Mouse (Mus musculus) neural tube, embryonic 15.5 days (tissue): ENCODE measurements around the gene Polr3h. TPM values are rescaled to one million over a fixed set of nuclear protein-coding genes. Genes with fewer than 3 reads are reported as not detected.

Experiments
- ATAC-seq: fragments of 200-750 bp; cut with Nextera tagmentation; 2 replicates; pipeline ENCODE4 v1.8.0; 2017; ENCODE audit warnings: mild to moderate bottlenecking, moderate TSS enrichment, moderate library complexity; ENCODE audit not compliant: low FRiP score
- H3K27ac ChIP-seq: fragments of 300-500 bp; sonication (generic); replicated peaks from 2 replicates; pipeline ENCODE4 v1.5.1; 2015; ENCODE audit warnings: mild to moderate bottlenecking, inconsistent platforms
- H3K27me3 ChIP-seq: fragments of 300-500 bp; sonication (generic); replicated peaks from 2 replicates; pipeline ENCODE4 v1.6.1; 2015; ENCODE audit warnings: inconsistent platforms
- H3K36me3 ChIP-seq: fragments of 300-500 bp; sonication (generic); 2 replicates; pipeline ENCODE4 v1.6.1; 2015; ENCODE audit warnings: inconsistent platforms
- H3K4me1 ChIP-seq: fragments of 300-500 bp; sonication (generic); 2 replicates; pipeline ENCODE4 v1.6.1; 2015; ENCODE audit warnings: inconsistent platforms
- H3K4me2 ChIP-seq: fragments of 300-500 bp; sonication (generic); 2 replicates; pipeline ENCODE4 v1.6.1; 2015; ENCODE audit warnings: inconsistent platforms, mild to moderate bottlenecking, moderate library complexity
- H3K4me3 ChIP-seq: fragments of 300-500 bp; sonication (generic); replicated peaks from 2 replicates; pipeline ENCODE4 v1.5.1; 2015; ENCODE audit warnings: mild to moderate bottlenecking, inconsistent platforms
- H3K9ac ChIP-seq: fragments of 300-500 bp; sonication (generic); replicated peaks from 2 replicates; pipeline ENCODE4 v1.6.1; 2015; ENCODE audit warnings: mild to moderate bottlenecking, inconsistent platforms
- H3K9me3 ChIP-seq: fragments of 300-500 bp; sonication (generic); replicated peaks from 2 replicates; pipeline ENCODE4 v1.6.1; 2016; ENCODE audit warnings: inconsistent platforms
- WGBS: fragments of 180-500 bp; shearing (Covaris S2); methylation state at CpG from one replicate; pipeline ENCODE4 v1.1.7; 2015; ENCODE audit warnings: mixed read lengths; 5-methylcytosine and 5-hydroxymethylcytosine counted together
- polyA plus RNA-seq: library from polyadenylated mRNA; unstranded; fragments of >200 nt; fragmentation: Nextera tagmentation; extraction: Ambion mirVana; gene quantifications from 2 replicates; pipeline ENCODE4 v1.2.1, GENCODE M21; 2015

Gene Polr3h
- polyA plus RNA-seq, 1 experiment from 2014 or later, result 93.2 TPM

DNA sequence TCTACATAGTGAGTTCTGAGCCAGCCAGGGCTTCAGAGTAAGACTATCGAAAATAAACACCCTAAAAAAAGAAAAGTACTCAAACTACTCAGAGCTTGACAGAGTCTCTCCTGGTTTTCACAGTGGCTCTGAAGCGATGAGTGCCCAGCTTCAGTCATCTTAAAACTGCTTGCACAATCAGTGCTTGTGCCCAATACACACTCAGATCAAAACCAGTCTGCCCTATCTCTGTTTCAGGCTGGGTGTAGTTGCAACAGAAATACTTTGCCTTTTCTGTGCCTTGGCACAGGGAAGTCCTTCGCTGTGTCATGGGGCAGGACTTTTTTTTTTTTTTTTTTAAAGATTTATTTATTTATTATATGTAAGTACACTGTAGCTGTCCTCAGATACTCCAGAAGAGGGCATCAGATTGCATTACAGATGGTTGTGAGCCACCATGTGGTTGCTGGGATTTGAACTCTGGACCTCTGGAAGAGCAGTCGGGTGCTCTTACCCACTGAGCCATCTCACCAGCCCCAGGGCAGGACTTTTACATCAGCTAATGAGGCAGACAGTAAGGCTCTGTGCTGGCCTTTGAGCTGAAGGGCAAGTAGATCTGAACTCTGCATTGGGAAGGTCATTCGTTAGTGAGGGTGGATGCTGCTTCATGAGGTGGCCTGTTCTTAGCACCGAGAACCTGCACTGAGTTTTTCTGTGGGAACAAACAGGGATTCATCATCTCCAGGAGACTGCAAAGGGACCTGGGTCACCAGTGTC is 39.1 kb downstream of the Polr3h start:
- peaks cover 4% of the 10 kb centered on the region for H3K4me1 ChIP-seq
- H3K4me3 ChIP-seq, result no peak overlapping the region
- H3K36me3 ChIP-seq, result peaks cover 29% of the 10 kb centered on the region
- no peak for ATAC-seq
- no peaks in the 10 kb centered on the region for H3K27me3 ChIP-seq
- no peaks in the 10 kb centered on the region for H3K9me3 ChIP-seq
- H3K27ac ChIP-seq, result no peak overlapping the region
- no peak overlapping the region for H3K4me2 ChIP-seq
- WGBS, result 90% methylated on average over 6 of the region's 6 CpGs
- H3K9ac ChIP-seq, result no peak overlapping the region

DNA sequence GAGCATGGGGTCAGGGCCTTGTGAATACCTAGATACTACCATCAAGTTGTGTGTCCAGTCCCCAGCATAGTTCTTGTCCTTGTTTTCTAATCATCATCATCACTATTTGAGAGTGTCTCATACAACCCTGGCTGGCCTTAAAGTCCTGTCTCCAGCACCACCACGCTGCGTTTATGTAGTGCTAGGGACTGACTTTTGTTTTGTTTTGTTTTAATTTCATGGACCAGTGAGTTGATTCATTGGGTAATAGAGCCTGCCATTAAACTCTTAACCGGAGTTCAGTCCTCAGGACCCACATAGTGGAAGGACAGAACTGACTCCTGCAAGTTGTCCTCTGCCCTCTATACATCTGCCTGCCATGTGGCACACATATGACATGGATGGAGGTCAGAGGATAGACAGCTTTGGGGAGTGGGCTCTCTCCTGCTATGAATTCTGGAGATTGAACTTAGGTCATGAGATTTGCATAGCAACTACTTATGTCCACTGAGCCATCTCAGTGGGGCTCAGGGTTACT is 40.6 kb downstream of the Polr3h start:
- peaks cover 14% of the 10 kb centered on the region for H3K4me1 ChIP-seq
- no peak overlapping the region for H3K4me2 ChIP-seq
- WGBS, result 51% methylated on average over 3 of the region's 3 CpGs
- no peaks in the 10 kb centered on the region for H3K27me3 ChIP-seq
- ATAC-seq, result no peak
- no peak overlapping the region for H3K27ac ChIP-seq
- H3K4me3 ChIP-seq, result no peak overlapping the region
- peaks cover 17% of the 10 kb centered on the region for H3K36me3 ChIP-seq
- no peak overlapping the region for H3K9ac ChIP-seq
- no peaks in the 10 kb centered on the region for H3K9me3 ChIP-seq

DNA sequence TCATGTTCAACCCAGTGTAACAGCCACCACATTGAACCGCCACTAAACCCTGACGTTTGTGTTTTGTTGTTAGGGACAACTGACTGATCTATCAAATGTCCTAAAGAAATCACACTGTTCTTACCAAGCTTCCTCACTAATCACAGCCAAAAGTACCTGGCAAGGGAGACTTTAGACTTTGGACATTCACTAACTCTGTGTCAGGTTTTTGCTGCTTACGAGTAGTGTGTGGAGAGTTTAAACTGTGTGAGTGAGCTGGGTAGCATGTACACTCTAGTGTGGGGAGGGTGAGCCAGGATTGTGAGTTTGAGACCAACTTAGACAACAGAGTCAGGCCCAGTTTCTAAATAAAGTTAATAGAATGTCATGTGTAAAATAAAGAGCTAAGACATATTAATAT is 43.7 kb downstream of the Polr3h start:
- H3K27ac ChIP-seq, result no peak overlapping the region
- peaks cover 34% of the 10 kb centered on the region for H3K4me1 ChIP-seq
- H3K9ac ChIP-seq, result no peak overlapping the region
- H3K27me3 ChIP-seq, result no peaks in the 10 kb centered on the region
- WGBS, result 89% methylated on average over 3 of the region's 3 CpGs
- no peak overlapping the region for H3K4me2 ChIP-seq
- H3K36me3 ChIP-seq, result no peaks in the 10 kb centered on the region
- H3K9me3 ChIP-seq, result no peaks in the 10 kb centered on the region
- H3K4me3 ChIP-seq, result no peak overlapping the region
- no peak for ATAC-seq

DNA sequence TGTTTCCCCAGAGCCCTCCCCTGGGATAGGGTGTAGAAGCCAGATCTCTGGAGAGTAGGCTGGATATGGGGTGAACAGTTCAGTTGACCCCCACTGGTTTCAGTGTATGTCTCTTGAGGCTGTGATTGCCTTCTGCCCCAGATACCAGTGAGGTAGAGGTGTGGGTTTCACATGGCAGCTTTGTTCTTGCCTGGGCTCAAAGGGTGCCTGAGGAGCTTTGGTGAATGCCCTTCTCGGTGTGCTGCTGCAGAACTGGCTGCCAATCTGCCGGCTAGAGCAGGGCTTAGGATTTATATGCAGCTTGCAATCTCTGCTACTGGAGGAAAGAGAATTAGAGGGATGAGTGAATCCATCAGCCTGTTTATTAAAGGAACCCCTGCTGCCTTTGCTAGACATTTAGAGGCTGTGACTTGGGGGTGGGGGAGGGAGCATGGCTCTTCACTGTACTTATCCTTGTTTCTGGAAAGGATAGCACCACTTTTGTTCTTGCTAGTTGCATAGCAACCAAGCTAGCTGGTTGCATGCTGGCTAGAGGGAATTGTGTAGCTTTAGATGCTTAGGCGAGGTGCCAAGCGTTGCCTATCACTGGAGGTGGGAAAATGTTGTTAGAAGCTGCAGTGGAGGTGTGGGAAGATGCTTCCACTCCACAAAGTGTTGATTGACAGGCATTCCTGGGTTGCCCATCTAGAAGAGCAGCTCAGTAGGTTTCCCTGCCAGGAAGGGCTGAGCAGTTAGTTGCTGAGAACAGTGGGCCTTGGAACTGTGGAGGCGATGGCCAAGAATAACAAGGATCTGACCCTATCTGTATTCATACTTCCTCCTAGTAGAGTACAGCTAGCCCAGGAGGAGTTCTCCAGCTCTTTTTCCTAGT is 46.3 kb downstream of the Polr3h start:
- peak overlapping the region; percentile 38 for H3K4me2 ChIP-seq
- peak overlapping the region; percentile 85 for H3K27ac ChIP-seq
- 26% methylated on average over 5 of the region's 5 CpGs for WGBS
- peak overlapping the region; percentile 14; the same call in 1 of the 2 replicates for H3K9ac ChIP-seq
- H3K9me3 ChIP-seq, result no peaks in the 10 kb centered on the region
- H3K4me1 ChIP-seq, result peaks cover 36% of the 10 kb centered on the region
- H3K36me3 ChIP-seq, result no peaks in the 10 kb centered on the region
- H3K27me3 ChIP-seq, result no peaks in the 10 kb centered on the region
- ATAC-seq, result peak; percentile 93
- H3K4me3 ChIP-seq, result no peak overlapping the region

DNA sequence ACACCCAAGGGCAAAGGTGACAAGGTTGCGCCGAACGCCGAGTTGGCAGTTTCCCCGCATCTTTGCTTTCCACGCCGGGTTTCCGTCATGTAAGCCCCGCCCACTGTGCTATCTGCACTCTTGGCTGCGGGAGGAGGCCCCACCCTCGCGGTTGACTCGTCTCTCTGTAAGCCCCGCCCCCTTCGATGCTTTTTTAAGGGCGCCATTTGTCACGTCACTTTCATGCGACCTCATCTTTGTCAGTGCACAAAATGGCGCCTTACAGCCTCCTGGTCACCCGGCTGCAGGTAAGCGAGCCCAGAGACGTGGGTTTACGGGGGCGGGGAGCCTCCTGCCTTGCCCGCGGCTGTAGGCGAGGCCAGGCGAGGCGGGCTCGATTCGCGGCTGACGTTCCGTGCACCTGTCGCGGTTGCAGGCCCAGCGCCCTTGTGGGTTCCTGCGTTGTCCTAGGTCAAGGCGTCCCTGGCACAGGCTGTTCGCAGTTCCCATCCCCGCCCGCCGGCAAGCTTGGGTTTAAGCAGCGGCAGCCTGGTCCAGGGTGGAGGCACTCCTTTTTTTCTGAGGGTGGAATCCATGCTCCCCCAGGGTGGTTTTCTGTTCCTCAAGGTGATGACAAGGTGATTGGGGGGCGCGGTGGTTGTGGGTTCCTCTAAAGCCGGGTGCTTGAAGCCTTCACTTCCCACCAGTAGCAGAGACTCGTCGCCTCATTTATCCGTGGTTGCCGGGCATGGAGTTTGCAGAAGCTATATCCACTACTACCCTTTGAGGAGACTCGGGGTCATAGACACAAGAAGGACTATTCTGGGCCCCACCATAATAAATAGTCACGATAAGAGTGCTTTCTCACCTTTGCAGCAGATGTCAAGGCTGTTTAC is 53.5 kb downstream of the Polr3h start, which contains the start of gene Aco2:
TSS of gene Aco2 (plus strand) at position 48 of the 875 bp plus-strand sequence.
- H3K4me3 ChIP-seq, result peak within 1 kb of the TSS; percentile 89
- ATAC-seq, result peak; percentile 89
- no peaks in the 10 kb centered on the region for H3K9me3 ChIP-seq
- H3K4me1 ChIP-seq, result peaks cover 27% of the 10 kb centered on the region
- H3K27ac ChIP-seq, result peak within 1 kb of the TSS; percentile 99
- H3K36me3 ChIP-seq, result peaks cover 31% of the 10 kb centered on the region
- no peaks in the 10 kb centered on the region for H3K27me3 ChIP-seq
- peak within 1 kb of the TSS; percentile 83 for H3K4me2 ChIP-seq
- H3K9ac ChIP-seq, result peak within 1 kb of the TSS; percentile 95
- 1% methylated on average over 53 of the region's 53 CpGs for WGBS

DNA sequence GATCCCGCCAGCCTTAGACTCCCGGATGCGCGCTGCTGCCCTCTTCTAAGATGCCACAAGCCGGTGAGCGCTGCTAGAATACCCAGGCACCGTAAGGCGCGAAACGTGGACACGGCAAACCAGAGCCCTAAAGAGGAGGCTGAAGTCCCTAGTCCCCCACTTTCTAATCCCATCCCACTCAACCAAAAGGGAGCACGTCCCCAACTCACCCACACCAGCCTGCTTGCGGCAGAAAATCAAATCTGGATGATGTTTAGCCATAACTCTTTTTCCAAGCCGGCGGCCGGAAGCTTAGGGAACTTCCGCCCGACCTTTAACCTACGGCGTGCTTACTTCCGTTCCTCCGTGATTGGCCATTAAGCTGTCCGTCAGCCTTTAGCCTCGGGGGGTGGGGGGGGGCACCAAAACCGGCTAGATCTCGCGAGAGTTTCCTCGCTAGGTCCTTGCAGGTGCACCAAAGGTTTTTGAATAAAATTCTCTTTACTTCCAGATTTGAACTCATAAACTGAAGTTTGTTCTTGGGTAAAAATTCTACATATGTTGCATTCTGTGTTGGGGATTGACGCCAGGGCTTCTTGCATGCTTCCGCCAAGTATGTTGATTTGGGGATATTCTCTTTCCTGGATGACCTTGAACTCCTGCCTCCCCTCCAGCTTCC is 54.3 kb downstream of the Polr3h start, which contains the start of gene Phf5a:
TSS of gene Phf5a (minus strand) at position 308 of the 658 bp plus-strand sequence.
- peak within 1 kb of the TSS; percentile 83 for H3K4me2 ChIP-seq
- peak within 1 kb of the TSS; percentile 99 for H3K27ac ChIP-seq
- peaks cover 39% of the 10 kb centered on the region for H3K36me3 ChIP-seq
- peak within 1 kb of the TSS; percentile 89 for H3K4me3 ChIP-seq
- peak; percentile 91 for ATAC-seq
- WGBS, result under 1% methylated on average over 30 of the region's 30 CpGs
- H3K27me3 ChIP-seq, result no peaks in the 10 kb centered on the region
- H3K9me3 ChIP-seq, result no peaks in the 10 kb centered on the region
- H3K9ac ChIP-seq, result peak within 1 kb of the TSS; percentile 95
- H3K4me1 ChIP-seq, result peaks cover 27% of the 10 kb centered on the region

DNA sequence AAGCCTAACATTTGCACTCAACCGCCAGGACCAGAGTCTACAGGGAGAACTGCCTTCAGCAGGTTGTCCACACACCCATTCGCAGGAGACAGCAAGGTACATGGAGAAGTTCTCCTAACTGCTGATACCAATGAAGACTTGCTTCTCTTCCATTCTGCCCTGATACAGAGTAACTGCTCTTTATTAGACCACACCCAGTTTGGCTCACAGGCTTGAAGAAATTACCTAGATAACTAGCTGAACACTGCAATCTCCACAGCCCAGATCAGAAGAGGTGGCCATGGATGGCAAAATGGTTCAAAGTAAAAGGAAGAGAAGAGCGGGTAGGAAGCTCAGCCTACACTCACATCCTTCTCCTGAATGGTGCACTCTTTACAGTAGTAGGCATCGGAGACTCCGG is 56.1 kb downstream of the Polr3h start:
- no peaks in the 10 kb centered on the region for H3K27me3 ChIP-seq
- H3K36me3 ChIP-seq, result peaks cover 56% of the 10 kb centered on the region
- H3K9me3 ChIP-seq, result no peaks in the 10 kb centered on the region
- no peak overlapping the region for H3K4me2 ChIP-seq
- H3K4me3 ChIP-seq, result no peak overlapping the region
- ATAC-seq, result no peak
- no peak overlapping the region for H3K27ac ChIP-seq
- H3K9ac ChIP-seq, result no peak overlapping the region
- 95% methylated on average over 5 of the region's 5 CpGs for WGBS
- H3K4me1 ChIP-seq, result peaks cover 27% of the 10 kb centered on the region

DNA sequence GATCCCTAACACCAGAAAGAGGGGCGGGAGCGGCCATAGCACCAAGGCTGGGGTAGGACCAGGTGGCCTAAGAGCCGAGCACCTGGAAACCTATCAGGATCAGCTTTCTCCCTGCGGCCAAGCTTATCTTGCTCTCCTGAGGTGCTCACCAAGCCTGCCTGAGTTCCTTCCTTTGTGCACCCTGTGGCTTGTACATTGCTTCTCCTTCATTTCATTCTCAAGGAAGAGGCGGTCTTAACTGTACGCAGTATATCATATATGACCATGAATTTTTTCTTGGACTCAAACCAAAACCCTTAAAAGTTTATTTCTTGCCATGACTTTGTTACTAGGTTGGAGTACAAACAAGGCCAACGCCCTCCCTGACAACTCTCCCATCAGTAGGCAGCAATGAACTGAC is 61.8 kb downstream of the Polr3h start:
- H3K36me3 ChIP-seq, result peaks cover 53% of the 10 kb centered on the region
- no peak overlapping the region for H3K9ac ChIP-seq
- H3K4me2 ChIP-seq, result no peak overlapping the region
- H3K4me3 ChIP-seq, result no peak overlapping the region
- H3K4me1 ChIP-seq, result peaks cover 14% of the 10 kb centered on the region
- no peak overlapping the region for H3K27ac ChIP-seq
- WGBS, result 93% methylated on average over 7 of the region's 7 CpGs
- no peaks in the 10 kb centered on the region for H3K27me3 ChIP-seq
- no peak for ATAC-seq
- no peaks in the 10 kb centered on the region for H3K9me3 ChIP-seq

DNA sequence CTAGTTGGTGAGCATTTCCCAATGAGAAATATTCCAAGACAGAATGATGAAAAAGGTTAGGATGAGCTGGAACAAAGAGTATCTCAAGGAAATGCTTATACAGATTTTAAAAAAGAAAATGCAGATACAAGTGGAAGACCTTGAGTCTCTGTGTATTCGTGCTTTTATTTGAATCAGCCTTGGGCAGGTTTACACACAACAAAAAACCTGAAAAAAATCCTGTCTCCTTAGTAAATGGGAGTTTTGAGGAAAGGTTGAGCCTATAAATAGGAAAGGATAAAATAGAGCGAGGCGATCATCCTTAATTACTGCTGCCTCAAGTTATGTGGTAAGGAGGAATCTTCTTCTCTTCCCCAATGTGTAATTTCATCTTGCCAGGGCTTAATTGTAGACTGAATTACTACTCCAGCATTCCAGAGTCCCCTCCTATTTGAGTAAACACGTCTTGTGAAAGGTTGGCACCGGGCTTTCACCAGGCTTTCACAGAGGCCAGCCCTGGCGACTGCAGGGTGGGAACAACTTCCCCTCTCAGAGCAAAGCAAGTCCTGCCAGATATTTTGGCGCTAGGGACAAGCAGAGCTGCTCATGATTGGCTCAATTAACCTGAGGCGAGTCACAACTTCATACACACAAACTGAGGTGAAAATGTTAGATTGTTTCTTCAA is 65.4 kb downstream of the Polr3h start:
- H3K36me3 ChIP-seq, result peaks cover 17% of the 10 kb centered on the region
- peak overlapping the region; percentile 8; the same call in 1 of the 2 replicates for H3K9ac ChIP-seq
- 0 out of 2 replicates have a peak overlapping the region, but pooled peaks have one; percentile 93 for H3K4me3 ChIP-seq
- ATAC-seq, result no peak
- H3K27me3 ChIP-seq, result no peaks in the 10 kb centered on the region
- no peaks in the 10 kb centered on the region for H3K9me3 ChIP-seq
- peaks cover 36% of the 10 kb centered on the region for H3K4me1 ChIP-seq
- peak overlapping the region; percentile 82 for H3K27ac ChIP-seq
- H3K4me2 ChIP-seq, result peak overlapping the region; percentile 94
- WGBS, result 31% methylated on average over 8 of the region's 8 CpGs
